Mouse (Mus musculus): ENCODE results near the gene Chrdl2.

GRCm38 (mm10) chr7:99993159-99993558, 12.8 kb upstream of the Chrdl2 start:
- TF ChIP-seq GATA1 (IDR thresholded peaks at IDR 0.05; ENCODE audit: borderline replicate concordance, low read length) (no peak), FLI1 (IDR thresholded peaks at IDR 0.05; ENCODE audit: low read length) (no peak)

Measured in megakaryocyte, embryonic 14.5 days (primary cell).